Mouse (Mus musculus) hindbrain, embryonic 11.5 days (tissue): ENCODE measurements around the gene Tacc2. TPM values are rescaled to one million over a fixed set of nuclear protein-coding genes. Genes with fewer than 3 reads are reported as not detected.
"Not testable (repeated sequence)": the region's sequence is repeated elsewhere in the genome, so short reads cannot be mapped to it uniquely, and the experiment has no call there.

ENCODE experiments used
- ATAC-seq: fragments of 200-750 bp; cut with Nextera tagmentation; 2 replicates; pipeline ENCODE4 v1.8.0; 2017; ENCODE audit warnings: mild to moderate bottlenecking, moderate TSS enrichment, moderate library complexity; ENCODE audit not compliant: low FRiP score
- DNase-seq: peaks from one replicate; pipeline ENCODE4 v3.0.0-alpha.2; 2015; ENCODE audit warnings: low spot score
- H3K27ac ChIP-seq: fragments of 300-500 bp; sonication (generic); 2 replicates; pipeline ENCODE4 v1.5.1; 2014; ENCODE audit warnings: mild to moderate bottlenecking, low read depth, low read length
- H3K27me3 ChIP-seq: fragments of 300-500 bp; sonication (generic); 2 replicates; pipeline ENCODE4 v1.6.1; 2014; ENCODE audit warnings: mild to moderate bottlenecking, low read length, moderate library complexity, mixed read lengths; ENCODE audit not compliant: control insufficient read depth, insufficient read depth
- H3K36me3 ChIP-seq: fragments of 300-500 bp; sonication (generic); 2 replicates; pipeline ENCODE4 v1.6.1; 2014; ENCODE audit warnings: mild to moderate bottlenecking, low read length, moderate library complexity, mixed read lengths; ENCODE audit not compliant: control insufficient read depth, insufficient read depth
- H3K4me1 ChIP-seq: fragments of 300-500 bp; sonication (generic); replicated peaks from 2 replicates; pipeline ENCODE4 v1.6.1; 2014; ENCODE audit warnings: low read length, mixed read lengths; ENCODE audit not compliant: control insufficient read depth, insufficient read depth
- H3K4me2 ChIP-seq: fragments of 300-500 bp; sonication (generic); replicated peaks from 2 replicates; pipeline ENCODE4 v1.6.1; 2014; ENCODE audit warnings: mild to moderate bottlenecking, low read depth, low read length
- H3K4me3 ChIP-seq: fragments of 300-500 bp; sonication (generic); 2 replicates; pipeline ENCODE4 v1.5.1; 2014; ENCODE audit warnings: low read depth, low read length
- H3K9ac ChIP-seq: fragments of 300-500 bp; sonication (generic); 2 replicates; pipeline ENCODE4 v1.6.1; 2014; ENCODE audit warnings: low read depth, low read length
- H3K9me3 ChIP-seq: fragments of 300-500 bp; sonication (generic); 2 replicates; pipeline ENCODE4 v1.6.1; 2016; ENCODE audit warnings: low read length; ENCODE audit not compliant: control insufficient read depth
- WGBS: fragments of 180-500 bp; shearing (Covaris S2); extraction: QIAGEN DNeasy Blood & Tissue Kit; methylation state at CpG from one replicate; pipeline ENCODE4 v1.1.7; 2014; 5-methylcytosine and 5-hydroxymethylcytosine counted together
- polyA plus RNA-seq: library from polyadenylated mRNA; unstranded; fragments of >200 nt; fragmentation: Nextera tagmentation; extraction: Ambion mirVana; gene quantifications from 2 replicates; pipeline ENCODE4 v1.2.1, GENCODE M21; 2014

Tacc2 gene
- polyA plus RNA-seq, 1 experiment from 2014 or later: 46.8 TPM

DNA sequence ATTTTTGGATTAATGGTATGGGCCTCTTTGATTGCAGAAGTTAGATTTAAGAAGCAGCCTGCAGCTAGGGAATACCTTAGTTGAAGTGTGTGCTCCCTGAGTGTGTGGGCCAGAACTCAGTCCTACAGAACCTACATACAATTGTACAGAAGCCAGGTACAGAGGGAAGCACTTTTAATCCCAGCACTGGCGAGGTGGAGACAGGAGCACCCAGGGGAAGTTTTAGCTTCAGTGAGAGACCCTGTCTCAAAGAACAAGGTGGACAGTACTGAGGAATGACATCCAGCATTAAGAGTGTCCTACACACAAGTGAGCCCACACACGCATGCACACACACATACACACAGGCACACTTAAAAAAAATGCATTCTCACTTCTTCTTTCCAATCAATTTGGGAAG lies 828 bp downstream of the Tacc2 start:
- H3K4me2 ChIP-seq: no peak overlapping the region
- H3K4me1 ChIP-seq: no peaks in the 10 kb centered on the region
- DNase-seq: no peak
- H3K9ac ChIP-seq: no peak overlapping the region
- no peaks in the 10 kb centered on the region for H3K36me3 ChIP-seq
- no peaks in the 10 kb centered on the region for H3K9me3 ChIP-seq
- H3K27ac ChIP-seq: no peak overlapping the region
- H3K27me3 ChIP-seq: no peaks in the 10 kb centered on the region
- 90% methylated on average over 2 of the region's 2 CpGs for WGBS
- H3K4me3 ChIP-seq: no peak overlapping the region
- no peak for ATAC-seq

- ATAC-seq (no peak), DNase-seq (no peak)
- no peaks in the 10 kb centered on the region for H3K36me3 ChIP-seq
- WGBS: 87% methylated on average over 5 of the region's 5 CpGs
- H3K27ac ChIP-seq: no peak overlapping the region
- no peak overlapping the region for H3K9ac ChIP-seq
- no peaks in the 10 kb centered on the region for H3K4me1 ChIP-seq
- H3K4me3 ChIP-seq: no peak overlapping the region
- no peaks in the 10 kb centered on the region for H3K9me3 ChIP-seq
- no peak overlapping the region for H3K4me2 ChIP-seq
- H3K27me3 ChIP-seq: no peaks in the 10 kb centered on the region
Measured at GRCm38 (mm10) chr7:130578607-130579006, 1.4 kb downstream of the Tacc2 start.

DNA sequence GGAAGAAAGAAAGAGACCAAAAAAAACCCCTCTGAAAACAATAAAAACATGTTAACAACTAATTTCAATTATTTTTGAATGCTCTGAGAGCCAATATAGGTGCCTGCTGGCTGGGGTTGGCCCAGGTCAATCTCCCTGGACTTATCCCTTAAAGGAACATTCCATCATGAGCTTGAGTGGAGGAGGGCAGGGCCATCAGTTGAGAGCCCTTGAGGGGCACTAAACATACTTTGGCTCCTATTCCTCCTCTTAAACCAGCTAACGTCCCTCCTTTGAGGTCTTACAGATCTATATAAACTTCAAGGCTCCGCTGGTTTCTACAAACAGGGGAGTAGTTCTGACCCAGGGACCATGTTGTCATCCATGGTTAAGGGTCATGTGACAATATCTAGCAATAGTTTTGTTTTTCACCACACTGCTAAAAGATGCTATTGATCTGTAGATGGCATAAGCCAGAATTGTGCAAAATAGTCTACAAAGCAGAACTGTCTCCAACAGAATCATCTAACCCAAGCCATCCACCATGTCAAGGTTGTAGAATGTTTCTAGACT lies 9.4 kb downstream of the Tacc2 start:
- H3K9me3 ChIP-seq: no peaks in the 10 kb centered on the region
- H3K27ac ChIP-seq: no peak overlapping the region
- DNase-seq (no peak), ATAC-seq (no peak)
- H3K27me3 ChIP-seq: no peaks in the 10 kb centered on the region
- no peaks in the 10 kb centered on the region for H3K4me1 ChIP-seq
- H3K9ac ChIP-seq: no peak overlapping the region
- no peaks in the 10 kb centered on the region for H3K36me3 ChIP-seq
- WGBS: 87% methylated on average over 2 of the region's 2 CpGs
- H3K4me3 ChIP-seq: no peak overlapping the region
- H3K4me2 ChIP-seq: no peak overlapping the region

GRCm38 (mm10) chr7:130590081-130590828 lies 13.0 kb downstream of the Tacc2 start:
- H3K4me2 ChIP-seq: no peak overlapping the region
- ATAC-seq: no peak
- no peak overlapping the region for H3K4me3 ChIP-seq
- no peaks in the 10 kb centered on the region for H3K4me1 ChIP-seq
- no peaks in the 10 kb centered on the region for H3K27me3 ChIP-seq
- H3K36me3 ChIP-seq: no peaks in the 10 kb centered on the region
- no peak overlapping the region for H3K27ac ChIP-seq
- DNase-seq: no peak
- no peaks in the 10 kb centered on the region for H3K9me3 ChIP-seq
- WGBS: 61% methylated on average over 13 of the region's 13 CpGs
- H3K9ac ChIP-seq: no peak overlapping the region

DNA sequence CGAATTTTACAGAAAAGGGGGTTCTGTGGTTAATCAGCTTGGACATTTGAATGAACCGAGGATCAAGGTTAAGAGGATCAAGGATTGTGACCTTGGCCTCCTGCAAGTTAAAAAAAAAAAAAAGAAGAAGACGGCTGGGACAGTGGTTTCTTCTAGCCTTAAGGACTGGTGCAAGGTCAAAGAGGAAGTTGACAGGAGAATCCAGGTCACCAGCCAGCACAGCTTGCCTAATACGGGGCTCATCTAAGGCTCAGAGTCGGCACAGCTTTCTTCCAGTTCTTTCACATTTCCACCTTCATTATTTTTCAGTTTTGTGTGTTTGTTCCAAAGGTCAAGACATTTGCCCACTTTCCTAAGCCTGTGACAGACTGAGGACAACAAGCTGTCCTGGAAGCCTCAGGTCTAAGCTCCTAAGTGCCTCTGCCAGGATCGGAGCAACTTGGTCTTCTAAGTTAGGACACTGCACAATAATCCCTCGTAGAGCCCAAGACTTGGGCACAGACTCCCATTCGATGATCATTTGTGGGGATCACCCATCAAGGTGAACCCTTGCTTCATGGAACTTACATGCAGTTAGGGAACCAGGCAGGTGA lies 13.7 kb downstream of the Tacc2 start:
- H3K4me1 ChIP-seq: no peaks in the 10 kb centered on the region
- H3K27me3 ChIP-seq: no peaks in the 10 kb centered on the region
- no peak overlapping the region for H3K4me3 ChIP-seq
- H3K27ac ChIP-seq: no peak overlapping the region
- H3K36me3 ChIP-seq: no peaks in the 10 kb centered on the region
- no peaks in the 10 kb centered on the region for H3K9me3 ChIP-seq
- DNase-seq (no peak), ATAC-seq (no peak)
- WGBS: 78% methylated on average over 8 of the region's 8 CpGs
- H3K4me2 ChIP-seq: no peak overlapping the region
- no peak overlapping the region for H3K9ac ChIP-seq

- no CpG with 5 or more reads among the region's 11 CpGs for WGBS
- not testable (repeated sequence) for H3K4me1 ChIP-seq, H3K9me3 ChIP-seq, H3K4me3 ChIP-seq, DNase-seq, H3K4me2 ChIP-seq, H3K27me3 ChIP-seq, H3K9ac ChIP-seq, H3K36me3 ChIP-seq, H3K27ac ChIP-seq
- ATAC-seq: peak; percentile 33; the same call in 1 of the 2 replicates
Measured at GRCm38 (mm10) chr7:130592975-130593374, 15.7 kb downstream of the Tacc2 start.

DNA sequence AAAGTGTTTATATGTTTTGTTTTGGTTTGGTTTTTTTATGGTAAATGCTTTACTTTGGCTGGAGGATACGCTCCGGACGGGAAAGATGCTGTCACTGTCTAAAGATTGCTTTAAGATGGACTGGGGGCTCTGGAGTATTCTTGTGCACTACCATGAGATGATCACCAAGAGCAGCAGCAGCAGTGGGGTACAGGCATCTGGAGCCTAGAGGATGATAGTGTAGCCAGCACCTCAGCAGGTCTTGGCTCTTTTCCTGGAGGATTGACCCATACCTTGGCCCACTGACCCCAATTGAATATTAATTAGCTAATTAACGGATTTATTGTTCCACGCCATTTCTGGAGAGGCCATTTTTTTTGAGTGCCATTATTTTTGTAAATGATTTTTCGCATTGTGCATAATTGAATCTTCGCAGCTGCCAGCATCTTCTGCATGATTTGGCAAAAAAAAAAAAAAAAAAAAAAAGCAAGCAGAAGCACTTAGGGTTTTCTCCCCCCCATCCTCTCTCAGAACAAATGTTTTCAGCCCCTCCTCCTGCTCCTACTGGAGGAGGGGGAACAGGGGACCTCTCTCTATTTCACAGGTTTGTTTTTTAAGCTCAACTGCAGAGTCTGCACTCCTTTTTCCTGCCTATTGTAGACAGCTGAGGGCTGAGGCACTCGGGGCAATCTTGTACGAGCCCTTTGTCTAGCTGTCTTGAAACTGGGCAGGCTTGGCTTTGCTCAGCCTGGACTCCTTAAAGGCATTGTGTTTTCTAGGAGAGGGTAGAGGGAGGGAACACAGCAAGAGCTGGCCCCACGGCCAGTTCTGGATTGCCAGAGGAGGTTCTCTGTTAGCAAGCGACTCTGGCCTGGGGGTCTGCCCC lies 16.4 kb downstream of the Tacc2 start:
- peak; percentile 46 for DNase-seq
- not testable (repeated sequence) for H3K27ac ChIP-seq

DNA sequence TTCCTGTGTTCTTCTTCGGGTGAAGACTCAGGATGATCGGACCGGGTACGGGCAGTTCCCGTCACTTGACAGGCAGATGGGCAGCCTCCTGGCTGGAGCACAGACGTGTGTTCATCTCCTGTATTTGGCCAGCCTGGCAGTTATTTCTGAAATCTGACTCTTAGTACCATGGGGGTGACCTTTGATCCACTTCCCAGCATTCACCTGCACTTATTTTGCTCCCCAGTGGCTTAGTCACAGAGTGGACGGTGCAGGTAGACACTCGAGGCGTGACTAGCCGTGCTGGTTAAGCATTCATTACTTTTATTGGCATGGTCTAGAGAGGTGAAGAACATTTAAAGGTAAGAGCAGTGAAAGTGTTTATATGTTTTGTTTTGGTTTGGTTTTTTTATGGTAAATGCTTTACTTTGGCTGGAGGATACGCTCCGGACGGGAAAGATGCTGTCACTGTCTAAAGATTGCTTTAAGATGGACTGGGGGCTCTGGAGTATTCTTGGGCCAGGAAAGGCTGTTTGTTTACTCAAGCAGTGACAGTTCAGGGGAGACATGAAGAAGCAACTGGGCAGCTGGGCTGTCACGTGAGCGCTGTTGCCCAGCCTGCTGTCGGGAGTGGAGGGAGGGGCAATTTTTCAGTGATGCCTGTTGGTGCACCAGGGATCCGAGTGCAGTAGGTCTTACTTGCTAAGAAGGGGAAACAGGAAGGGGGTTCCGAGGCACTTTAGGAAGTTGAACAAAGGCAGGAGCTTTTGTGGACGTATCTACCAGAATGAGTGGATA lies 19.0 kb downstream of the Tacc2 start:
- not testable (repeated sequence) for H3K4me3 ChIP-seq, H3K36me3 ChIP-seq, ATAC-seq, H3K27me3 ChIP-seq, DNase-seq, H3K9ac ChIP-seq, H3K4me1 ChIP-seq, H3K27ac ChIP-seq, H3K9me3 ChIP-seq, H3K4me2 ChIP-seq
- 56% methylated on average over 9 of the region's 19 CpGs for WGBS

More for the DNA sequence above, 16.4 kb downstream of the Tacc2 start:
- ATAC-seq: peak; percentile 83
- not testable (repeated sequence) for H3K9ac ChIP-seq, H3K36me3 ChIP-seq, H3K4me1 ChIP-seq, H3K4me2 ChIP-seq, H3K4me3 ChIP-seq, H3K9me3 ChIP-seq, H3K27me3 ChIP-seq
- WGBS: 44% methylated on average over 6 of the region's 11 CpGs
